Mouse (Mus musculus) limb, embryonic 14.5 days (tissue): ENCODE measurements around the gene Aebp1. TPM values are rescaled to one million over a fixed set of nuclear protein-coding genes. Genes with fewer than 3 reads are reported as not detected.

Experiments
- ATAC-seq: fragments of 200-750 bp; cut with Nextera tagmentation; 2 replicates; pipeline ENCODE4 v1.8.0; 2017; ENCODE audit warnings: low read depth, moderate number of reproducible peaks, moderate TSS enrichment; ENCODE audit not compliant: low FRiP score
- DNase-seq: peaks from one replicate; pipeline ENCODE4 v3.0.0-alpha.2; 2015; ENCODE audit warnings: low spot score
- H3K27ac ChIP-seq: fragments of 300-500 bp; sonication (generic); replicated peaks from 2 replicates; pipeline ENCODE4 v1.5.1; 2014; ENCODE audit warnings: low read depth, mild to moderate bottlenecking, low read length, moderate library complexity, mixed read lengths
- H3K27me3 ChIP-seq: fragments of 300-500 bp; sonication (generic); 2 replicates; pipeline ENCODE4 v1.6.1; 2014; ENCODE audit warnings: low read length, mixed read lengths; ENCODE audit not compliant: control insufficient read depth, insufficient read depth
- H3K36me3 ChIP-seq: fragments of 300-500 bp; sonication (generic); 2 replicates; pipeline ENCODE4 v1.6.1; 2014; ENCODE audit warnings: mild to moderate bottlenecking, low read length, moderate library complexity, mixed read lengths; ENCODE audit not compliant: control insufficient read depth, insufficient read depth
- H3K4me1 ChIP-seq: fragments of 300-500 bp; sonication (generic); 2 replicates; pipeline ENCODE4 v1.6.1; 2014; ENCODE audit warnings: antibody characterized with exemption, low read length, mixed read lengths; ENCODE audit not compliant: control insufficient read depth, insufficient read depth
- H3K4me2 ChIP-seq: fragments of 300-500 bp; sonication (generic); replicated peaks from 2 replicates; pipeline ENCODE4 v1.6.1; 2014; ENCODE audit warnings: low read depth, mild to moderate bottlenecking, low read length, moderate library complexity; ENCODE audit not compliant: severe bottlenecking
- H3K4me3 ChIP-seq: fragments of 300-500 bp; sonication (generic); replicated peaks from 2 replicates; pipeline ENCODE4 v1.5.1; 2014; ENCODE audit warnings: low read length
- H3K9ac ChIP-seq: fragments of 300-500 bp; sonication (generic); 2 replicates; pipeline ENCODE4 v1.6.1; 2014; ENCODE audit warnings: mild to moderate bottlenecking, low read depth, low read length, moderate library complexity; ENCODE audit not compliant: severe bottlenecking
- H3K9me3 ChIP-seq: fragments of 300-500 bp; sonication (generic); 2 replicates; pipeline ENCODE4 v1.6.1; 2016; ENCODE audit warnings: low read length; ENCODE audit not compliant: control insufficient read depth
- POLR2A ChIP-seq: fragments of 200-500 bp; IDR thresholded peaks from 2 replicates; pipeline ENCODE4 v1.8.0; 2012; ENCODE audit warnings: inconsistent platforms, mild to moderate bottlenecking, moderate library complexity, borderline replicate concordance; ENCODE audit not compliant: insufficient read depth, insufficient read length; ENCODE audit errors: extremely low read depth
- WGBS: fragments of 180-500 bp; shearing (Covaris S2); extraction: QIAGEN DNeasy Blood & Tissue Kit; methylation state at CpG from one replicate; pipeline ENCODE4 v1.1.7; 2014; 5-methylcytosine and 5-hydroxymethylcytosine counted together
- polyA plus RNA-seq, 2 experiments: library from polyadenylated mRNA; depleted of rRNA in 1 of 2; stranded (reverse) in 1 of 2; unstranded in 1 of 2; fragments of >200 nt; fragmentation: Nextera tagmentation in 1 of 2; extraction: Ambion mirVana in 1 of 2; gene quantifications; 2 replicates each; pipeline versions ENCODE4 v1.2.1 to v1.2.3; 2012 to 2014

The Aebp1 gene
- polyA plus RNA-seq, 2 experiments: 51.7 to 60.6 TPM

GRCm38 (mm10) chr11:5828509-5829191 is 33.1 kb upstream of the Aebp1 start:
- TF ChIP-seq POLR2A: no peak
- no peak overlapping the region for H3K4me3 ChIP-seq
- H3K9me3 ChIP-seq: no peaks in the 10 kb centered on the region
- no peak overlapping the region for H3K4me2 ChIP-seq
- no peak overlapping the region for H3K9ac ChIP-seq
- H3K36me3 ChIP-seq: peaks cover 46% of the 10 kb centered on the region
- 80% methylated on average over 11 of the region's 11 CpGs for WGBS
- H3K27ac ChIP-seq: no peak overlapping the region
- ATAC-seq: no peak
- no peak for DNase-seq
- H3K27me3 ChIP-seq: no peaks in the 10 kb centered on the region
- H3K4me1 ChIP-seq: no peaks in the 10 kb centered on the region

- Histone ChIP-seq H3K27ac (no peak overlapping the region), H3K4me3 (no peak overlapping the region), H3K9ac (no peak overlapping the region), H3K4me1 (no peaks in the 10 kb centered on the region), H3K36me3 (peaks cover 52% of the 10 kb centered on the region), H3K4me2 (no peak overlapping the region), H3K27me3 (no peaks in the 10 kb centered on the region), H3K9me3 (no peaks in the 10 kb centered on the region)
- ATAC-seq (no peak), DNase-seq (no peak)
- 88% methylated on average over 12 of the region's 12 CpGs for WGBS
- no peak for TF ChIP-seq POLR2A
Measured at GRCm38 (mm10) chr11:5829327-5829726, 32.4 kb upstream of the Aebp1 start.

DNA sequence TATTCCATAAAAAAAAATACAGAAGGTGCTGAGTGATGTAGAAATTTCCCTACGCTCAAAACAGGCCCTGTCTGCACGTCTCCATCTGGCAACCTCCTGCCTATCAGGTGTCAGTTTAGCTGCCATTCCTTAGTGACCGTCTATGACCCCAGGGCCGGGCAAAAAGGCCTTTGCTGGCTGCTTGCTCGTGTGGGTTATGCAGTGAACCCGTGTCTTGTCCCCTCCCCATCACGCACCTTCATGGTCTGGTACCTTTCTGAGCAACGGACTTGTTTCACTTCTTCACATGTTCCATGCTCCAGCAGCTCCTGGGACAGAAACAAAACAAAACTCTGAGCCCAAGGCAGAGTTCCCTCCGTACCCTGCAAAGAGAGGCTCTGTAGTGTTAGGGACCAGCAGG is 27.2 kb upstream of the Aebp1 start:
- Histone ChIP-seq H3K9me3 (no peaks in the 10 kb centered on the region), H3K27me3 (no peaks in the 10 kb centered on the region), H3K9ac (no peak overlapping the region), H3K36me3 (peaks cover 38% of the 10 kb centered on the region), H3K4me1 (no peaks in the 10 kb centered on the region; the same call in 1 of the 2 replicates), H3K4me2 (no peak overlapping the region), H3K4me3 (no peak overlapping the region), H3K27ac (no peak overlapping the region)
- WGBS: 79% methylated on average over 9 of the region's 9 CpGs
- DNase-seq (no peak), ATAC-seq (no peak)
- no peak for TF ChIP-seq POLR2A

GRCm38 (mm10) chr11:5835057-5835456 is 26.7 kb upstream of the Aebp1 start:
- ATAC-seq (no peak), DNase-seq (no peak)
- Histone ChIP-seq H3K36me3 (peaks cover 36% of the 10 kb centered on the region), H3K9ac (no peak overlapping the region), H3K4me3 (no peak overlapping the region), H3K9me3 (no peaks in the 10 kb centered on the region), H3K4me1 (peaks cover 3% of the 10 kb centered on the region; the same call in 1 of the 2 replicates), H3K4me2 (no peak overlapping the region), H3K27ac (no peak overlapping the region), H3K27me3 (no peaks in the 10 kb centered on the region)
- TF ChIP-seq POLR2A: no peak
- WGBS: 86% methylated on average over 7 of the region's 7 CpGs

GRCm38 (mm10) chr11:5836126-5836525 is 25.6 kb upstream of the Aebp1 start:
- no peak overlapping the region for H3K27ac ChIP-seq
- WGBS: 33% methylated on average over 1 of the region's 1 CpGs
- DNase-seq (no peak), ATAC-seq (no peak)
- no peaks in the 10 kb centered on the region for H3K27me3 ChIP-seq
- H3K4me1 ChIP-seq: peaks cover 5% of the 10 kb centered on the region; the same call in 1 of the 2 replicates
- H3K9me3 ChIP-seq: no peaks in the 10 kb centered on the region
- no peak overlapping the region for H3K4me2 ChIP-seq
- no peak overlapping the region for H3K9ac ChIP-seq
- TF ChIP-seq POLR2A: no peak
- H3K36me3 ChIP-seq: peaks cover 30% of the 10 kb centered on the region
- no peak overlapping the region for H3K4me3 ChIP-seq
